Mouse (Mus musculus) stomach, embryonic 14.5 days (tissue): Measurements from ENCODE around the gene Trim47. TPM values are rescaled to one million over a fixed set of nuclear protein-coding genes. Genes with fewer than 3 reads are reported as not detected.

Experiments used
- ATAC-seq: fragments of 200-750 bp; cut with Nextera tagmentation; 2 replicates; pipeline ENCODE4 v1.8.0; 2017; ENCODE audit warnings: low read depth, moderate TSS enrichment; ENCODE audit not compliant: insufficient number of reproducible peaks, insufficient read depth, low FRiP score
- H3K27ac ChIP-seq: fragments of 300-500 bp; sonication (generic); 2 replicates; pipeline ENCODE4 v1.5.1; 2014; ENCODE audit warnings: mild to moderate bottlenecking, low read length, moderate library complexity, mixed read lengths
- H3K27me3 ChIP-seq: fragments of 300-500 bp; sonication (generic); 2 replicates; pipeline ENCODE4 v1.6.1; 2014; ENCODE audit warnings: low read length, control low read depth, mixed read lengths; ENCODE audit not compliant: control insufficient read depth, insufficient read depth
- H3K36me3 ChIP-seq: fragments of 300-500 bp; sonication (generic); 2 replicates; pipeline ENCODE4 v1.6.1; 2014; ENCODE audit warnings: mild to moderate bottlenecking, control low read depth, low read length, moderate library complexity, mixed read lengths; ENCODE audit not compliant: control insufficient read depth, insufficient read depth
- H3K4me1 ChIP-seq: fragments of 300-500 bp; sonication (generic); 2 replicates; pipeline ENCODE4 v1.6.1; 2014; ENCODE audit warnings: low read length, control low read depth, mixed read lengths; ENCODE audit not compliant: control insufficient read depth, insufficient read depth
- H3K4me2 ChIP-seq: fragments of 300-500 bp; sonication (generic); replicated peaks from 2 replicates; pipeline ENCODE4 v1.6.1; 2014; ENCODE audit warnings: low read depth, low read length, control low read depth
- H3K4me3 ChIP-seq: fragments of 300-500 bp; sonication (generic); 2 replicates; pipeline ENCODE4 v1.5.1; 2014; ENCODE audit warnings: low read depth, low read length, control low read depth
- H3K9ac ChIP-seq: fragments of 300-500 bp; sonication (generic); replicated peaks from 2 replicates; pipeline ENCODE4 v1.6.1; 2014; ENCODE audit warnings: low read depth, mild to moderate bottlenecking, control low read depth, low read length, moderate library complexity, mixed read lengths
- H3K9me3 ChIP-seq: fragments of 300-500 bp; sonication (generic); 2 replicates; pipeline ENCODE4 v1.6.1; 2016; ENCODE audit warnings: low read depth, low read length, control low read depth; ENCODE audit not compliant: control insufficient read depth
- WGBS: fragments of 180-500 bp; shearing (Covaris S2); extraction: QIAGEN DNeasy Blood & Tissue Kit; methylation state at CpG from one replicate; pipeline ENCODE4 v1.1.7; 2014; 5-methylcytosine and 5-hydroxymethylcytosine counted together
- polyA plus RNA-seq: library from polyadenylated mRNA; unstranded; fragments of >200 nt; fragmentation: Nextera tagmentation; extraction: Ambion mirVana; gene quantifications from 2 replicates; pipeline ENCODE4 v1.2.1, GENCODE M21; 2014

The Trim47 gene
- polyA plus RNA-seq, 1 experiment from 2014 or later = 12.2 TPM

- no peaks in the 10 kb centered on the region for H3K27me3 ChIP-seq
- H3K4me1 ChIP-seq = no peaks in the 10 kb centered on the region
- H3K27ac ChIP-seq = peak overlapping the region; percentile 27; the same call in 1 of the 2 replicates
- no peak overlapping the region for H3K9ac ChIP-seq
- no peak overlapping the region for H3K4me2 ChIP-seq
- H3K4me3 ChIP-seq = no peak overlapping the region
- peaks cover 62% of the 10 kb centered on the region for H3K36me3 ChIP-seq
- no peak for ATAC-seq
- no peaks in the 10 kb centered on the region for H3K9me3 ChIP-seq
- 71% methylated on average over 18 of the region's 18 CpGs for WGBS
Measured at GRCm38 (mm10) chr11:116145481-116146293, 18.7 kb upstream of the Trim47 start.

GRCm38 (mm10) chr11:116143468-116143867, 16.5 kb upstream of the Trim47 start:
- H3K4me1 ChIP-seq = no peaks in the 10 kb centered on the region
- ATAC-seq = no peak
- no peaks in the 10 kb centered on the region for H3K9me3 ChIP-seq
- no peak overlapping the region for H3K27ac ChIP-seq
- H3K4me2 ChIP-seq = no peak overlapping the region
- H3K36me3 ChIP-seq = peaks cover 49% of the 10 kb centered on the region
- no peak overlapping the region for H3K4me3 ChIP-seq
- H3K27me3 ChIP-seq = no peaks in the 10 kb centered on the region
- 85% methylated on average over 3 of the region's 3 CpGs for WGBS
- H3K9ac ChIP-seq = no peak overlapping the region

- no peak for ATAC-seq
- 65% methylated on average over 10 of the region's 10 CpGs for WGBS
- H3K36me3 ChIP-seq = peaks cover 39% of the 10 kb centered on the region
- no peak overlapping the region for H3K4me3 ChIP-seq
- no peak overlapping the region for H3K27ac ChIP-seq
- H3K4me2 ChIP-seq = no peak overlapping the region
- peaks cover 3% of the 10 kb centered on the region; the same call in 1 of the 2 replicates for H3K4me1 ChIP-seq
- H3K27me3 ChIP-seq = no peaks in the 10 kb centered on the region
- H3K9ac ChIP-seq = no peak overlapping the region
- no peaks in the 10 kb centered on the region for H3K9me3 ChIP-seq
Measured at GRCm38 (mm10) chr11:116142211-116142991, 15.4 kb upstream of the Trim47 start.

GRCm38 (mm10) chr11:116138468-116139138, 11.6 kb upstream of the Trim47 start, which contains the start of gene Mrpl38:
Gene Mrpl38 (minus strand): TSS chr11:116138868.
- Histone ChIP-seq H3K4me2 (peak within 1 kb of the TSS; percentile 48), H3K4me1 (peaks cover 3% of the 10 kb centered on the region; the same call in 1 of the 2 replicates), H3K27ac (peak within 1 kb of the TSS; percentile 56; the same call in 1 of the 2 replicates), H3K36me3 (peaks cover 29% of the 10 kb centered on the region; the same call in 1 of the 2 replicates), H3K9ac (peak within 1 kb of the TSS; percentile 81), H3K27me3 (no peaks in the 10 kb centered on the region), H3K9me3 (no peaks in the 10 kb centered on the region), H3K4me3 (peak within 1 kb of the TSS; percentile 81)
- ATAC-seq = peak; percentile 96
- under 1% methylated on average over 51 of the region's 60 CpGs for WGBS

- H3K27ac ChIP-seq = peak overlapping the region; percentile 56; the same call in 1 of the 2 replicates
- peak overlapping the region; percentile 81 for H3K4me3 ChIP-seq
- peak overlapping the region; percentile 48 for H3K4me2 ChIP-seq
- 1% methylated on average over 20 of the region's 20 CpGs for WGBS
- no peaks in the 10 kb centered on the region for H3K9me3 ChIP-seq
- H3K27me3 ChIP-seq = no peaks in the 10 kb centered on the region
- peak overlapping the region; percentile 81 for H3K9ac ChIP-seq
- H3K36me3 ChIP-seq = peaks cover 25% of the 10 kb centered on the region; the same call in 1 of the 2 replicates
- no peak for ATAC-seq
- H3K4me1 ChIP-seq = peaks cover 3% of the 10 kb centered on the region; the same call in 1 of the 2 replicates
Measured at GRCm38 (mm10) chr11:116138096-116138467, 11.1 kb upstream of the Trim47 start.

GRCm38 (mm10) chr11:116134171-116134570, 7.2 kb upstream of the Trim47 start:
- H3K27ac ChIP-seq = no peak overlapping the region
- H3K36me3 ChIP-seq = peaks cover 25% of the 10 kb centered on the region; the same call in 1 of the 2 replicates
- ATAC-seq = no peak
- no peak overlapping the region for H3K4me3 ChIP-seq
- no peaks in the 10 kb centered on the region for H3K9me3 ChIP-seq
- H3K27me3 ChIP-seq = no peaks in the 10 kb centered on the region
- WGBS = 81% methylated on average over 10 of the region's 10 CpGs
- H3K4me1 ChIP-seq = peaks cover 14% of the 10 kb centered on the region; the same call in 1 of the 2 replicates
- H3K9ac ChIP-seq = no peak overlapping the region
- H3K4me2 ChIP-seq = no peak overlapping the region

- Histone ChIP-seq H3K27ac (no peak overlapping the region), H3K36me3 (peaks cover 25% of the 10 kb centered on the region; the same call in 1 of the 2 replicates), H3K4me3 (no peak overlapping the region), H3K4me1 (peaks cover 14% of the 10 kb centered on the region; the same call in 1 of the 2 replicates), H3K27me3 (no peaks in the 10 kb centered on the region), H3K9me3 (no peaks in the 10 kb centered on the region), H3K4me2 (no peak overlapping the region), H3K9ac (no peak overlapping the region)
- no peak for ATAC-seq
- WGBS = 68% methylated on average over 5 of the region's 5 CpGs
Measured at GRCm38 (mm10) chr11:116133497-116133896, 6.5 kb upstream of the Trim47 start.
